Mouse (Mus musculus): ENCODE results near the gene Btbd9. TPM values are rescaled to one million over a fixed set of nuclear protein-coding genes. Genes with fewer than 3 reads are reported as not detected.

Gene Btbd9
- polyA plus RNA-seq, 1 experiment from 2014 or later: 52.5 TPM

DNA sequence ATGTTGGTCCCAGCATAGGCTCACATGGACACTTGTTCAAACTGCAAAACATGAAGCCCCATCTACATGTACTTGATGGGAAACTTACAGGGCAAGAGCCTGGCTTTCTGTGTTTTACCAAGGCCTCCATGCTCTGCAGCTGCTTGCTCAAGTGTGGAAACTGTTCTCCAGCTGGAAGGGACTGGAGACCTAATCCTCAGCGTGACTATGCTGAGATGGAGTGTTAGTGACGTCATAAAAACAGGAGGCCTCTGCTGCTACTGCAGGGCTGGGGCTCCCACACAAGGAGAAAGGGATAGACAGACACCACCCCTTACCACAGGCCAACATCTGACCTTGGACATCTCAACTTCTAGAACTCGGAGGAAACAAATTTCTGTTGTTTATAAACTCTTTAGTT, 5.3 kb downstream of the Btbd9 start:
- Histone ChIP-seq H3K4me2 (replicated peaks; ENCODE audit: low read depth, low read length) (no peak overlapping the region), H3K4me1 (ENCODE audit: control insufficient read depth, insufficient read depth, low read length) (peaks cover 25% of the 10 kb centered on the region), H3K9ac (ENCODE audit: low read depth, low read length) (no peak overlapping the region), H3K9me3 (ENCODE audit: control insufficient read depth, low read length) (no peaks in the 10 kb centered on the region), H3K27ac (ENCODE audit: low read depth, low read length) (no peak overlapping the region), H3K4me3 (ENCODE audit: low read length) (no peak overlapping the region), H3K27me3 (ENCODE audit: control insufficient read depth, insufficient read depth, low read length) (no peaks in the 10 kb centered on the region), H3K36me3 (ENCODE audit: control insufficient read depth, insufficient read depth, low read length) (no peaks in the 10 kb centered on the region)
- no peak for ATAC-seq (ENCODE audit: low FRiP score, low TSS enrichment)
- WGBS: 32% methylated on average over 3 of the region's 3 CpGs

DNA sequence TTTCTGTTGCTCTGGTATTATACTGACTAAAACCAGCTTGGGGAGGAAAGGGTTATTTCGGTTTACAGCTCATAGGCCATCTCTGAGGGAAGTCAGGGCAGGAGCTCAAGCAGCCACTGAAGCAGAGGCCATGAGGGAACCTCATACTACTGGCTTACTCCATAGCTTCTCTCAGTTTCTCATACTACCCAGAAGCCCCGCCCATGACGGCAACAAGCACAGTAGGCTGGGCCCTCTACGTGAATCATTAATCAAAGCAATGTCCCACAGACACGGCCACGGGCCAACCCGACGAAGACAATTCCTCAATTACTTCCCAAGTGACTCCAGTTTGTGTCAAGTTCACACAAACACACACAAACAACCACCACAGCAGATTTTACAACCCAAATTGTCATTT, 6.1 kb downstream of the Btbd9 start:
- ATAC-seq (ENCODE audit: low FRiP score, low TSS enrichment): peak; percentile 68; the same call in 1 of the 2 replicates
- Histone ChIP-seq H3K9ac (ENCODE audit: low read depth, low read length) (no peak overlapping the region), H3K27ac (ENCODE audit: low read depth, low read length) (no peak overlapping the region), H3K9me3 (ENCODE audit: control insufficient read depth, low read length) (no peaks in the 10 kb centered on the region), H3K4me3 (ENCODE audit: low read length) (no peak overlapping the region), H3K4me2 (replicated peaks; ENCODE audit: low read depth, low read length) (no peak overlapping the region), H3K36me3 (ENCODE audit: control insufficient read depth, insufficient read depth, low read length) (no peaks in the 10 kb centered on the region), H3K4me1 (ENCODE audit: control insufficient read depth, insufficient read depth, low read length) (peaks cover 25% of the 10 kb centered on the region), H3K27me3 (ENCODE audit: control insufficient read depth, insufficient read depth, low read length) (no peaks in the 10 kb centered on the region)
- 41% methylated on average over 8 of the region's 8 CpGs for WGBS

DNA sequence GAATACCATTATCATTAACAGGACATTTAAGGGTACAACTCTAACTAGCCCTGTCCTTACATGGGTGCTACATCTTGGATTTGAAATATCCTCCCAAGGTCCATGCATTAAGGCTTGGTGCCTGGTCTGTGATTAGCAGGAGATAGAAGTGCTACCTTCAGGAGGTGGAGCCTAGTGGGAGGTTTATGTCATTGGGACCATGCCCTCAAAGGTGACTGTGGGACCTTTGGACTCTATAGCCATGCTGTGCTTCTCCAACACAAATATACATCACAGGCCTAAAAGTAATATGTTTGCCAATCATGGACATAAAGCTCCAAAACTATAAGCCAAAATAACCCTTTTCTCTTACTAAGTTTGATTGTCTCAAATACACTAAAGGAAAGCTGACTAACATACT, 7.8 kb downstream of the Btbd9 start:
- no peak for ATAC-seq (ENCODE audit: low FRiP score, low TSS enrichment)
- H3K27ac ChIP-seq (ENCODE audit: low read depth, low read length): no peak overlapping the region

DNA sequence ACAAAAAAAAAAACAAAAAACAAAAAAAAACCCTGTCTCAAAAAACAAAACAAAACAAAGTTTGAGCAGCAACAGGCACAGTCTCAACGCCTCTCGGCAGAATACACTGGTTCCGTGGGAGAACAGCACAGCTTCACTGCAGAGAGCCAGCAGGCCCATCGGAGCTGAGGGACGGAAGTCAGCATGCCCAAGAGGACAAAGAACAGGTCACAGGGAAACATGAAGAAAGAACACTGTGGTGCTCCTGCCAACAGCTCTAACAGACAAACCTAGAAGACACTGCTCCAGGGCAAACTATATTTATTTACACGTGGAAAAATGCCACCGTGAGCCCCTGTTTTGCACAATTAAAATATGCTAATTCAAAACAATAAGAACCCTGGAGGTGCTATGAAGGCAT, 11.3 kb downstream of the Btbd9 start:
- Histone ChIP-seq H3K27me3 (ENCODE audit: control insufficient read depth, insufficient read depth, low read length) (no peaks in the 10 kb centered on the region), H3K4me2 (replicated peaks; ENCODE audit: low read depth, low read length) (no peak overlapping the region), H3K9me3 (ENCODE audit: control insufficient read depth, low read length) (no peaks in the 10 kb centered on the region), H3K36me3 (ENCODE audit: control insufficient read depth, insufficient read depth, low read length) (no peaks in the 10 kb centered on the region), H3K9ac (ENCODE audit: low read depth, low read length) (no peak overlapping the region), H3K4me3 (ENCODE audit: low read length) (no peak overlapping the region), H3K4me1 (ENCODE audit: control insufficient read depth, insufficient read depth, low read length) (peaks cover 1% of the 10 kb centered on the region; the same call in 1 of the 2 replicates), H3K27ac (ENCODE audit: low read depth, low read length) (no peak overlapping the region)
- WGBS: 87% methylated on average over 7 of the region's 7 CpGs
- ATAC-seq (ENCODE audit: low FRiP score, low TSS enrichment): no peak

More for the DNA sequence above, 7.8 kb downstream of the Btbd9 start:
- peaks cover 12% of the 10 kb centered on the region for H3K4me1 ChIP-seq (ENCODE audit: control insufficient read depth, insufficient read depth, low read length)
- no peaks in the 10 kb centered on the region for H3K9me3 ChIP-seq (ENCODE audit: control insufficient read depth, low read length)
- no peak overlapping the region for H3K4me3 ChIP-seq (ENCODE audit: low read length)
- H3K36me3 ChIP-seq (ENCODE audit: control insufficient read depth, insufficient read depth, low read length): no peaks in the 10 kb centered on the region
- no peak overlapping the region for H3K9ac ChIP-seq (ENCODE audit: low read depth, low read length)
- H3K4me2 ChIP-seq (replicated peaks; ENCODE audit: low read depth, low read length): no peak overlapping the region
- H3K27me3 ChIP-seq (ENCODE audit: control insufficient read depth, insufficient read depth, low read length): no peaks in the 10 kb centered on the region

DNA sequence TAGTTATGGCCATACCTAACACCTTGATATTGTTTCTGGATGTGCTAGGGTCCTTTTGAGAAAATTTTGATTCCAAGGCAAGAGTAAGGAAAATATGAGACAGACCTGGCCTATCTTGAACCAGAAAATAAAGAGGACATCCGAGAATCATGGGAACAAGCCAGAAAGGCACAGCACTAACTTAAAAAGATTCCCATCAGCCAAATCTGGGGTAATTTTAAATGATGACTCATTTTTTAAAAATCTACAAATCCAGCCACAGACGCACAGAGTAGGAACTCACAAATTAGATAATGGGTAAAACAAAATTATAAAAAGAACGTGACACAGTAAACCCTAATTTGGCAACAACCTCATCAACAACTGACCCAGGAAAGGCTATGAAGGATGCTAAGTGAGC, 11.9 kb downstream of the Btbd9 start:
- WGBS: 84% methylated on average over 3 of the region's 3 CpGs
- H3K27ac ChIP-seq (ENCODE audit: low read depth, low read length): no peak overlapping the region
- no peaks in the 10 kb centered on the region for H3K4me1 ChIP-seq (ENCODE audit: control insufficient read depth, insufficient read depth, low read length)
- no peak for ATAC-seq (ENCODE audit: low FRiP score, low TSS enrichment)
- no peaks in the 10 kb centered on the region for H3K9me3 ChIP-seq (ENCODE audit: control insufficient read depth, low read length)
- no peaks in the 10 kb centered on the region for H3K36me3 ChIP-seq (ENCODE audit: control insufficient read depth, insufficient read depth, low read length)
- no peak overlapping the region for H3K4me3 ChIP-seq (ENCODE audit: low read length)
- no peak overlapping the region for H3K9ac ChIP-seq (ENCODE audit: low read depth, low read length)
- no peak overlapping the region for H3K4me2 ChIP-seq (replicated peaks; ENCODE audit: low read depth, low read length)
- no peaks in the 10 kb centered on the region for H3K27me3 ChIP-seq (ENCODE audit: control insufficient read depth, insufficient read depth, low read length)

DNA sequence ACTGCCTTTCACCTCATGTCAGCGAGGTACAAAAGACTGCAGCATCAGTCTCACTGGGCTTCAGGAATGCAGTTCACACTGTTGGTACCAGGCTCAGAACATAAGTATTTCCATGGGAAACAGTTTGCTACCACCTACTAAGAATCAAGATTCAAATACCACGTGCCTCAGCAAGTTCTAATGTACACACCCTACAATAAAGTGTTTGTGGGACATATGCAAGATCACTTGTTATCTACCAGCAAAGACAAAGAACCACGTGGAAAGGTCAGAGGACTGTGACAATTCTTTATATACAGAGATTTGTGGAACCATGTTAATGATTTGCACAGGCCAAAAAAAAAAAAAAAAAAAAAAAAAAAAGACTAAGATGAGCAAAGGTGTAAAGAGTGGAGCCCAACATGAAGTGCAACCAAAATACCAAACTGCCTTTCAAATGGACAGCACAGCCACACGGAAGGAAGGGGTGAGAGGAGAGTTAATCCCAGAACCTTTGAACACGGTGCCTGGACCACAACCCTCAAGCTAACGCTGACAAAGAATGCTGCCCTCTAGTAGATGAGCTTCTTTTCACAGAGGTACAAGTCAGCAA, 12.7 kb downstream of the Btbd9 start:
- no peaks in the 10 kb centered on the region for H3K9me3 ChIP-seq (ENCODE audit: control insufficient read depth, low read length)
- H3K4me2 ChIP-seq (replicated peaks; ENCODE audit: low read depth, low read length): no peak overlapping the region
- no peaks in the 10 kb centered on the region for H3K4me1 ChIP-seq (ENCODE audit: control insufficient read depth, insufficient read depth, low read length)
- H3K36me3 ChIP-seq (ENCODE audit: control insufficient read depth, insufficient read depth, low read length): no peaks in the 10 kb centered on the region
- 77% methylated on average over 6 of the region's 6 CpGs for WGBS
- H3K4me3 ChIP-seq (ENCODE audit: low read length): no peak overlapping the region
- no peak for ATAC-seq (ENCODE audit: low FRiP score, low TSS enrichment)
- H3K27me3 ChIP-seq (ENCODE audit: control insufficient read depth, insufficient read depth, low read length): no peaks in the 10 kb centered on the region
- H3K27ac ChIP-seq (ENCODE audit: low read depth, low read length): no peak overlapping the region
- no peak overlapping the region for H3K9ac ChIP-seq (ENCODE audit: low read depth, low read length)

DNA sequence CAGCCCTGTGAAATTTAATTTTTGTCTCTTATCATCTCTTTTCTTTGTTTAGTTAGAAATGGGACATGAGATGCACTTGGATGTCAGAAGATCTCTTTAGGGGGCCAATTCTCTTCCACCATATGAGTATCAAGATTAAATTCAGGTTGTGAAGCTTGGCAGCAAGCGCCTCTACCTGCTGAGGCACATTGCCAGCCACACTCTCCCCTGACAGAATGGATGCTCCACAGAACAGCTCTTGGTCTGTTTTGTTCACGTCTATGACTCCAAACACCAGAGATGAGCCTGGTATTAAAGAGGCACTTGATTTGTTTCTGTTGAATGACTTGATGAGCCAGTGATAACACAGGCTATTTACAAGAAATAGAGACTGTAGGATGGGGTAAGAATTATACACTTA, 13.5 kb downstream of the Btbd9 start:
- H3K4me1 ChIP-seq (ENCODE audit: control insufficient read depth, insufficient read depth, low read length): no peaks in the 10 kb centered on the region
- H3K36me3 ChIP-seq (ENCODE audit: control insufficient read depth, insufficient read depth, low read length): no peaks in the 10 kb centered on the region
- 92% methylated on average over 2 of the region's 2 CpGs for WGBS
- H3K4me2 ChIP-seq (replicated peaks; ENCODE audit: low read depth, low read length): no peak overlapping the region
- no peak for ATAC-seq (ENCODE audit: low FRiP score, low TSS enrichment)
- no peaks in the 10 kb centered on the region for H3K27me3 ChIP-seq (ENCODE audit: control insufficient read depth, insufficient read depth, low read length)
- no peak overlapping the region for H3K4me3 ChIP-seq (ENCODE audit: low read length)
- no peaks in the 10 kb centered on the region for H3K9me3 ChIP-seq (ENCODE audit: control insufficient read depth, low read length)
- no peak overlapping the region for H3K27ac ChIP-seq (ENCODE audit: low read depth, low read length)
- H3K9ac ChIP-seq (ENCODE audit: low read depth, low read length): no peak overlapping the region

DNA sequence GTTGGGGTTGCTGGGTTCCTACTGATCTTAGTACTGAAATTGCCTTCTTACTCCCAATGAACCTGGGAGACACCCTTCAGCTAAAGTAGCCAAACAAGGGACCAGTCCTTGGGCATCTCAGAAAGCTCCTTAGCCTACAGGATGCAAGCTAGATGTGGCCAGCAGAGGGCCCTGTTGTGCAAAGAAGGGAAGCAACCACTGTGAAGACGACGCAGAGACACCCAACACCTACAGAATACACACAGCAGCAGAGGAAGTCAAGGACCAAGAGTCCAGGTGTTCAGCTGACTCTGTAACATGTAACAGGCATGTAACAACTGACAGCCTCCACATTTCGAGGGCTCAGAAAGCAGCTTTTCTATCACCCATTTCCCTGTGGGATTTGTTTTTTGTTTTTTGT, 16.8 kb downstream of the Btbd9 start:
- no peak for ATAC-seq (ENCODE audit: low FRiP score, low TSS enrichment)
- Histone ChIP-seq H3K27ac (ENCODE audit: low read depth, low read length) (no peak overlapping the region), H3K4me1 (ENCODE audit: control insufficient read depth, insufficient read depth, low read length) (no peaks in the 10 kb centered on the region), H3K9ac (ENCODE audit: low read depth, low read length) (no peak overlapping the region), H3K9me3 (ENCODE audit: control insufficient read depth, low read length) (no peaks in the 10 kb centered on the region), H3K36me3 (ENCODE audit: control insufficient read depth, insufficient read depth, low read length) (no peaks in the 10 kb centered on the region), H3K4me2 (replicated peaks; ENCODE audit: low read depth, low read length) (no peak overlapping the region), H3K4me3 (ENCODE audit: low read length) (no peak overlapping the region), H3K27me3 (ENCODE audit: control insufficient read depth, insufficient read depth, low read length) (no peaks in the 10 kb centered on the region)
- 46% methylated on average over 3 of the region's 3 CpGs for WGBS

DNA sequence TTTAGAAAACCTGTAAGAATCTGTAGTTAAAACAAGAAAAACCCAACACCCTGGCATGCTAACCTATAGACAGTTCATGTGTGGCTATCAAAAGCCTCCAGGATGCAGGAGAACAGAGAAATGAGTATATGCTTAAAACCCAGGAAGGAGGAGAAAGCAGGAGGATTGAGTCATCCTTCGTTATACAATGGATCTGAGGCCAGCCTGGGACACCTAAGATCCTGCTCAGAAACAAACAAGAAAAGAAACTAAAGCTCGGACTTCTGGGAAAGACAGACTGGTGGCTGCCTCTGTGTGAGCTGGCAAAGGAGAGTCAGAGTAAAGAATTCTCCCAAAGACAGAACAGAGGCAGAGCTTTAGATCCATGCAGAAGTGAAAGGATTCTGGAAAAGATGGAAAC, 17.7 kb downstream of the Btbd9 start:
- no peak overlapping the region for H3K9ac ChIP-seq (ENCODE audit: low read depth, low read length)
- no peaks in the 10 kb centered on the region for H3K4me1 ChIP-seq (ENCODE audit: control insufficient read depth, insufficient read depth, low read length)
- ATAC-seq (ENCODE audit: low FRiP score, low TSS enrichment): no peak
- H3K4me3 ChIP-seq (ENCODE audit: low read length): no peak overlapping the region
- H3K27ac ChIP-seq (ENCODE audit: low read depth, low read length): no peak overlapping the region
- 79% methylated on average over 2 of the region's 2 CpGs for WGBS
- H3K27me3 ChIP-seq (ENCODE audit: control insufficient read depth, insufficient read depth, low read length): no peaks in the 10 kb centered on the region
- H3K4me2 ChIP-seq (replicated peaks; ENCODE audit: low read depth, low read length): no peak overlapping the region
- no peaks in the 10 kb centered on the region for H3K36me3 ChIP-seq (ENCODE audit: control insufficient read depth, insufficient read depth, low read length)
- no peaks in the 10 kb centered on the region for H3K9me3 ChIP-seq (ENCODE audit: control insufficient read depth, low read length)

All from kidney, embryonic 14.5 days (tissue).